Mouse (Mus musculus) liver, adult (tissue): Measurements from ENCODE around the gene Kit.

Source experiments
- GATA4 ChIP-seq: IDR thresholded peaks from 2 replicates; pipeline ENCODE4 v1.6.1; 2014; ENCODE audit warnings: mild to moderate bottlenecking, low read length; ENCODE audit not compliant: insufficient replicate concordance

Gene Kit

GRCm38 (mm10) chr5:75612926-75613325, 38.2 kb downstream of the Kit start:
- TF ChIP-seq GATA4: no peak

GRCm38 (mm10) chr5:75615000-75615571, 40.4 kb downstream of the Kit start:
- TF ChIP-seq GATA4: no peak

GRCm38 (mm10) chr5:75615624-75616023, 40.9 kb downstream of the Kit start:
- no peak for TF ChIP-seq GATA4

- TF ChIP-seq GATA4: no peak
Observed at GRCm38 (mm10) chr5:75622401-75622800, 47.7 kb downstream of the Kit start.

DNA sequence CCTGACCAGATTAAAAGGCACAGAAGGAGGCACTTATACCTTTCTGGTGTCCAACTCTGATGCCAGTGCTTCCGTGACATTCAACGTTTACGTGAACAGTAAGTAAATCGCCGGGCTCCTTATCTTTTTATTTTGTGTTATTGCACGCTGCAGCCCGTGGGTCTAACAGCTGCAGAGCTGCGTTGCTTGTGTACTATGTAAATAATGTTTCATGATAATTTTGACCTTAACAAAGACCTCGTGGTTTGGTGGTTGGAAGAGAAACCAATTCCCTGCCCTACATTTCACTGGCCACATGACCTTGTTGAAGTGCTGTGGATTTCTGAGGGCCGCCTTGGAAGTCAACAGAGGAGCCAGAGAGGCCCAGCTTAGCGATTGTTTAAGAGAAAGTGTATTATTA, 48.3 kb downstream of the Kit start:
- no peak for TF ChIP-seq GATA4

DNA sequence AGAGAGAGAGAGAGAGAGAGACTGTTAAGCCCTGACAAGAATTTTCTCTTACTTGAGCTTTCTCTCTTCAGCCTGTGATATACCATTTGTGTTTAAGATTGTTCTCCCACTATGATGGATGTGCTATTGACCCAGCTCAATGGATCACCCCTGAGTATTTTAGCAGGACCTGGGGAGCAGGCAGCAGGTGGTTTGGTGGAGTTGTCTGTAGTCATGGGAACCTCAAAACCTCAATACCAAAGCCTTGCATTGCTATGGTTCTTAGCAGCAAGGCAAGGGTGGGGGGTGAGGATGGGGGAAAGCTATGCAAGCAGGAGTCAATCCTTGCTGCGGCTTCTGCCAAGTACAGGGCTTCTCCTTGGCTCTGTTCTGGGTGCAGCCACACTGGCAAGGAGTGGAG, 48.8 kb downstream of the Kit start:
- no peak for TF ChIP-seq GATA4

GRCm38 (mm10) chr5:75623993-75624706, 49.4 kb downstream of the Kit start:
- TF ChIP-seq GATA4: no peak

DNA sequence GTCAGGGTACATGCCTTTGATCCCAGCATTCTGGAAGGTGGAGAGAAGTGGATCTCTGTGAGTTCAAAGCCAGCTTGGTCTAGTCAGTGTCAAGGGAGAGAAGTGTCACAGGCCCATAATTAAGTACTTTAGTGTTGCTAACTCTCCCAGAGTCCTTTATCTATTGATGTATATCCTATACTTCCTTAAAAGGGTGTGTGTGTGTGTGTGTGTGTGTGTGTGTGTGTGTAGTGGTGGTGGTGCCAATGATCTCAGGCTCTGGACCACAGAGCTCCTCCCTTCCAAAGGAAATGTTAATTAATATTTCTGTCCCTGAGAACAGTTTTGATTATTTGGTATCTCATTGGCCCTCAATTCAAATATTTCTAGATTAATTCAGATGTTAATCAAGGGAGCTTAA, 50.3 kb downstream of the Kit start:
- no peak for TF ChIP-seq GATA4

DNA sequence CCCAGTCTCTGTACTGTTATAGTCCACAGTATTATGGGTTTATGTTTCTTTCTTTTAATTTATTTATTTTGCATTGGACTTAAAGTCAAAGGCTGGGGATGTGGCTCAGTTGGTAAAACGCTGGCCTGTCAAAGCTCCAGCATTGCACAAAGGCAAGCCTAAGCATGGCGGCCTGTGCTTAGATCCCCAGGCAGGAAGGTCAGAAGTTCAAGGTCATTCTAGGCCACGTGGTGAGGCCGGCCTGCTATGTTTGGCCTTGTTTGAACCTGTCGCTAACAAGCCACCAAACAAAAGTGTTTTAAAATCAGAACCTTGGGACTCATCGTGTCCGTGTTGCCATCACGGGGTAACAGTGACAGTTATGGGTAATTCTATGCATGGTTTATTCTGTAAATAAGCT, 51.6 kb downstream of the Kit start:
- no peak for TF ChIP-seq GATA4

GRCm38 (mm10) chr5:75626703-75627102, 52.0 kb downstream of the Kit start:
- TF ChIP-seq GATA4: no peak

GRCm38 (mm10) chr5:75632257-75632656, 57.5 kb downstream of the Kit start:
- TF ChIP-seq GATA4: no peak

- TF ChIP-seq GATA4: no peak
Observed at GRCm38 (mm10) chr5:75632846-75633640, 58.3 kb downstream of the Kit start.

DNA sequence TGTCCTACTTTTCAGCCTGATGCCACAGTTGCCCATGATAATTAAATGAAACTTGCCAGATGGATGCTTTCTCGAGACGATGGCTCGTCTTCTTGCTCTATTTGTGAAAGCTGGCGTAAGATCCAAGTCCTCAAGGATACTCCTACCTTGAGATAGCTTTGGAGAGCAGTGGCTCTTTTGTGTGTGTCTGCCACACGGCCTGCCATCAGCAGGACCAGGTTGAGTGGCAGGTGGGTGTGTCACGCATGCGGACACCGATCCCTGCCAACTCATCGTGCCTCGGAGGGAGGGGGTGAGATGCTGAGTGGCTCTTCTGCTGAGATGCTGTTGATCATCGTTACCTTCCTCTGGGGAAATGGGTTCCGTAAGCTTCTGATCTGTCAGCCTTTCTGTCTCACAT, 60.7 kb downstream of the Kit start:
- no peak for TF ChIP-seq GATA4

GRCm38 (mm10) chr5:75640637-75641036, 65.9 kb downstream of the Kit start:
- no peak for TF ChIP-seq GATA4

GRCm38 (mm10) chr5:75647046-75647445, 72.3 kb downstream of the Kit start:
- TF ChIP-seq GATA4: no peak

GRCm38 (mm10) chr5:75650566-75650965, 75.8 kb downstream of the Kit start:
- no peak for TF ChIP-seq GATA4
